Mouse (Mus musculus) liver, embryonic 16.5 days (tissue): Measurements from ENCODE around the gene Foxa1. TPM values are rescaled to one million over a fixed set of nuclear protein-coding genes. Genes with fewer than 3 reads are reported as not detected.
A peak's percentile ranks its signal among the peaks of the same experiment; 100 is the strongest.

Experiments
- ATAC-seq: fragments of 200-750 bp; cut with Nextera tagmentation; 2 replicates; pipeline ENCODE4 v1.8.0; 2017; ENCODE audit warnings: low read depth, mild to moderate bottlenecking, moderate number of reproducible peaks, moderate library complexity
- H3K27ac ChIP-seq: fragments of 300-500 bp; sonication (generic); 2 replicates; pipeline ENCODE4 v1.5.1; 2014; ENCODE audit warnings: mild to moderate bottlenecking, low read length
- H3K27me3 ChIP-seq: fragments of 300-500 bp; sonication (generic); 2 replicates; pipeline ENCODE4 v1.6.1; 2014; ENCODE audit warnings: low read depth, low read length, mixed read lengths; ENCODE audit not compliant: control insufficient read depth, insufficient read depth
- H3K36me3 ChIP-seq: fragments of 300-500 bp; sonication (generic); 2 replicates; pipeline ENCODE4 v1.6.1; 2014; ENCODE audit warnings: mild to moderate bottlenecking; ENCODE audit not compliant: control insufficient read depth, insufficient read depth
- H3K4me1 ChIP-seq: fragments of 300-500 bp; sonication (generic); 2 replicates; pipeline ENCODE4 v1.6.1; 2014; ENCODE audit warnings: low read depth, low read length, mixed read lengths; ENCODE audit not compliant: control insufficient read depth
- H3K4me2 ChIP-seq: fragments of 300-500 bp; sonication (generic); 2 replicates; pipeline ENCODE4 v1.6.1; 2014; ENCODE audit warnings: low read depth, low read length, mixed read lengths
- H3K4me3 ChIP-seq: fragments of 300-500 bp; sonication (generic); 2 replicates; pipeline ENCODE4 v1.5.1; 2014; ENCODE audit warnings: low read depth, mild to moderate bottlenecking, low read length
- H3K9ac ChIP-seq: fragments of 300-500 bp; sonication (generic); 2 replicates; pipeline ENCODE4 v1.6.1; 2014; ENCODE audit warnings: low read depth, low read length
- H3K9me3 ChIP-seq: fragments of 300-500 bp; sonication (generic); replicated peaks from 2 replicates; pipeline ENCODE4 v1.6.1; 2016; ENCODE audit warnings: low read length; ENCODE audit not compliant: control insufficient read depth
- WGBS: fragments of 180-500 bp; shearing (Covaris S2); extraction: QIAGEN DNeasy Blood & Tissue Kit; methylation state at CpG from one replicate; pipeline ENCODE4 v1.1.7; 2014; ENCODE audit not compliant: insufficient replicate concordance; 5-methylcytosine and 5-hydroxymethylcytosine counted together
- polyA plus RNA-seq: library from polyadenylated mRNA; unstranded; fragments of >200 nt; fragmentation: Nextera tagmentation; extraction: Ambion mirVana; gene quantifications from 2 replicates; pipeline ENCODE4 v1.2.1, GENCODE M21; 2015

The Foxa1 gene
- polyA plus RNA-seq, 1 experiment from 2014 or later = 0.72 TPM

DNA sequence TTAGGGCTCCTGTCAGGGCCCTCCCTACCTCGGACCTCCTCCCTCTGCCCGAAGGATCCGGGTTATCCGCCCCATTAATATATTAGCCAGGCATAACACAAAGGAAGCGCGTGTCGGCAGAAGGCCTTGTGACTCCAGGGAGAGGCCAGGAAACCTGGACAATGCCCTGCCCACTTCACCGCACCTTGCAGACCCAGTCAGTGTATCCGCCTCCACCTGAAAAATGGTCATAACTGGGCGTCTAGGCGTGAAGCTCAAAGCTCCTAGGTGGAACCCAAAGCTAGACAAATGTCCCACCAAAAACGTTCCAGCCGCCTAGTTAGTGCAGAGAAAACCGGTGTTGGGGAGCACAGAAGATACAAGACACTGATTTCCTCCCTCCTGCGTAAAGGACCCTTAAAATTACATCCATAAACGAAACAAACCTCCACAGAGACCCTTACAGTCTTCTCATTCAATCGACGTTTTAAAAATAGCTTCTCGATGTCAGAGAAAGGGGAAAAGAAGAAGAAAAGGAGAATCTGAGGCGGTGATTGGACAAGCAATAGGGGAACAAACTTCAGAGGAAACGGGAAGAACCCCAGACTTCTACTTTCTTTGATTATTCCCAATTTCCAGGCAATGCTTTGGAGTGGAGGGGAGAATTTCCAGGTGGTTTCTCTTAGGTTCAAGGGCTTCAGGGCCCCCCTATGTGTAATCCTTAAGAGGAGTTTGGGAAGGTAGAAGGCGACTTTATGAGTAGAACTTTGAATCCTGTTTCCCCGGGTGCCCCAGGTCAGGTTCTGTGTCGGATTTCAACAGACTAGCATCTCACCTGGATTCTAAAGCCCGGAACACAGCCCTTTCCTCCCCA is 10.4 kb downstream of the Foxa1 start:
- Histone ChIP-seq H3K4me3 (no peak overlapping the region), H3K36me3 (no peaks in the 10 kb centered on the region), H3K27me3 (peaks cover 72% of the 10 kb centered on the region), H3K9ac (no peak overlapping the region), H3K4me1 (no peaks in the 10 kb centered on the region), H3K9me3 (no peaks in the 10 kb centered on the region), H3K27ac (0 out of 2 replicates have a peak overlapping the region, but pooled peaks have one; percentile 10), H3K4me2 (peak overlapping the region; percentile 12)
- WGBS = 6% methylated on average over 25 of the region's 25 CpGs
- no peak for ATAC-seq

DNA sequence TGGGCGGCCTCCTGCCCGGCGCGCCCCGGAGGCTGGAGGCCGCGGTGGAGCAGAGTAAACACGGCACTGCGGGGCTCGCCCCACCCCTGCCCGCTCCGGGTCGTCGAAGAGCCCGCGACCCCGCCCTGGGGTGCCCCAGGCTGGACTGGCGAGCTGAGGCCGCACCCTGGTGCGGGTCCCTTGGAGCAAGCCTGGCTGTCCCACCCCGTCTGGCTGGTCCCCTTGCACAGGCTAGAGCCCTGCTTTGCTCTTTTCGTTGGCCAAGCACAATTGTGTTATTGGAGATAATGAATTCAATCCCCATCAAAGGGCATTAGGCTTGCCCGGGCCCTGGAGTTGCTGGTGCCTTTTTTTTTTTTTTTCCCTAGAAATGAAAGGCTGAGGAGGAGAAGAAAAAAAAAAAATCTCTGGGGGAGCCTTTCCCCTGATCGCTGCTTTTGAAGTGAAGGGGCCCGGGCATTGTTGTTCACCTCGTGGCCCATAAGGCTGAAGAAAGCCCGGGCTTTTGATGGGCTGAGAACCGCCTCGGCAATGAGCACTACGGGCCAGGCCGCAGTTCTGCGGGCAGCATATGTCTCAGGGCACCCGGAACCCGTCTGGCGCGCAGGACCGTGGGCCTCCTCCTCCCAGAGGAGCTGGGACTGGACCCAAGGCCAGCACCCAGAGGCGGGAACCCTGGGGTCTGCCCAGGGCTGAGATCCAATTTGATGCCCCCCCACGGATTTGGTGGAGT is 11.7 kb downstream of the Foxa1 start:
- Histone ChIP-seq H3K9ac (no peak overlapping the region; the same call in 1 of the 2 replicates), H3K27me3 (peaks cover 66% of the 10 kb centered on the region), H3K27ac (no peak overlapping the region; the same call in 1 of the 2 replicates), H3K36me3 (no peaks in the 10 kb centered on the region), H3K4me1 (no peaks in the 10 kb centered on the region), H3K4me3 (0 out of 2 replicates have a peak overlapping the region, but pooled peaks have one; percentile 15), H3K4me2 (peak overlapping the region; percentile 39), H3K9me3 (no peaks in the 10 kb centered on the region)
- 2% methylated on average over 39 of the region's 39 CpGs for WGBS
- ATAC-seq = peak; percentile 69

DNA sequence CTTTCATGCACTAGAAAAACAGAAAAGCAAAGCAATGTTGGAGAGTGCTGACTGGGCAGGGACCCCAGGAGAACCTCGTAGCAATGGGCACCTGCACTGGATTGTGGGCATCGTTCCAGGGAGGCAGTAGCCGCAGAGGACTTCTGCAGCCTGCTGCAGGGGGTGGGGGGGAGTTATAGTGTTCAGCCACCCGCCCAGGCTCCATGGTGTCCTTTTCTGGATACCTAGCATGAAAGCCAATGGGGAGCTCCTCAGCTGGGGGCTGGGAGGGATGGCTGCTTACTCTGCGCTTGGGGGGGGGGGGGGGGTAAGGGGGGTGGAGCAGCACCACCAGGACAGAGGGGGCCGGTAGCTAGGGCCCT is 12.2 kb downstream of the Foxa1 start:
- peak overlapping the region; percentile 39 for H3K4me2 ChIP-seq
- no peak overlapping the region; the same call in 1 of the 2 replicates for H3K9ac ChIP-seq
- 3% methylated on average over 4 of the region's 6 CpGs for WGBS
- peaks cover 61% of the 10 kb centered on the region for H3K27me3 ChIP-seq
- H3K27ac ChIP-seq = no peak overlapping the region; the same call in 1 of the 2 replicates
- H3K9me3 ChIP-seq = no peaks in the 10 kb centered on the region
- H3K4me1 ChIP-seq = no peaks in the 10 kb centered on the region
- no peak for ATAC-seq
- no peaks in the 10 kb centered on the region for H3K36me3 ChIP-seq
- H3K4me3 ChIP-seq = no peak overlapping the region

DNA sequence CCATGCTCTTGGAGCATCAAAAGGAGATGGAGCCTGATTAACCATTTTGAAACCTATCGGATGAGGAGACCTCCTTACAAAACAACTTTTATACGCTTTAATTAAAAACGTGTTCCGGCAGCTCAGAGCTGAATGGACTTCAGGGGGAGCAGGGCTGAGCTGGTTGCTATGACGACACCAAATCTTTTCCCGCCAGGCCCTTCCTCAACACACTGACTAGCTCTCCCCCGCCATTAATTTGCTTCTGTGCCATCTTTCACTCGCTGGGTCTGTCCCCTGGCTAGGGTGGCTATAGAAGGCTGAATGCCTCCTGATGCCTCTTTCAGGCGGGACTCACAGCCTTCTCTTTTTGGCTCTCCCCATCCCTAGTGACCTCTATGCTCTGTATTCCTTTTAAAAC is 16.2 kb downstream of the Foxa1 start:
- Histone ChIP-seq H3K36me3 (no peaks in the 10 kb centered on the region), H3K4me1 (no peaks in the 10 kb centered on the region), H3K9me3 (no peaks in the 10 kb centered on the region), H3K4me3 (no peak overlapping the region), H3K27me3 (peaks cover 26% of the 10 kb centered on the region), H3K27ac (no peak overlapping the region), H3K4me2 (no peak overlapping the region), H3K9ac (no peak overlapping the region)
- WGBS = 31% methylated on average over 9 of the region's 9 CpGs
- no peak for ATAC-seq

DNA sequence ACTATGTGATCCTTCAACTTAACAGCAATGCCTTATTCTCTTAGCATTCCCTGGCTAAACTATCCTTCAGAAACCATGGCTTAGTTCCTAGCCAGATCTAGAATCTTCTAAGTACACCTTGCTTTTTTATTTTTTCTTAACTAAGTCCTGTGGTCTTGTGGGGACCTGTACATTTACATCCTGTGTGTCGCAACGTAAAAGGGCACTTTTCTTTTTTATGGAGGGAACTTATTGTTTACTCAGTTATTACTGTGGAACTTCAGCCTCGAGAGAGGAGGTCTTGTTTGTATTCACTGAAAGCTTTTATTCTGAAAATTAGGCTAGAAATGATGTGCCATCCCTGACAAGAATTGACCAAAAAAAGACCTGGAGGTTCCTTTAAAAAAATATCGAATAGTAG is 18.4 kb downstream of the Foxa1 start:
- no peaks in the 10 kb centered on the region for H3K4me1 ChIP-seq
- no peaks in the 10 kb centered on the region for H3K9me3 ChIP-seq
- WGBS = 36% methylated on average over 4 of the region's 4 CpGs
- no peak overlapping the region for H3K27ac ChIP-seq
- no peak overlapping the region for H3K9ac ChIP-seq
- H3K4me3 ChIP-seq = no peak overlapping the region
- no peaks in the 10 kb centered on the region for H3K36me3 ChIP-seq
- no peak for ATAC-seq
- H3K4me2 ChIP-seq = no peak overlapping the region
- peaks cover 5% of the 10 kb centered on the region; the same call in 1 of the 2 replicates for H3K27me3 ChIP-seq

DNA sequence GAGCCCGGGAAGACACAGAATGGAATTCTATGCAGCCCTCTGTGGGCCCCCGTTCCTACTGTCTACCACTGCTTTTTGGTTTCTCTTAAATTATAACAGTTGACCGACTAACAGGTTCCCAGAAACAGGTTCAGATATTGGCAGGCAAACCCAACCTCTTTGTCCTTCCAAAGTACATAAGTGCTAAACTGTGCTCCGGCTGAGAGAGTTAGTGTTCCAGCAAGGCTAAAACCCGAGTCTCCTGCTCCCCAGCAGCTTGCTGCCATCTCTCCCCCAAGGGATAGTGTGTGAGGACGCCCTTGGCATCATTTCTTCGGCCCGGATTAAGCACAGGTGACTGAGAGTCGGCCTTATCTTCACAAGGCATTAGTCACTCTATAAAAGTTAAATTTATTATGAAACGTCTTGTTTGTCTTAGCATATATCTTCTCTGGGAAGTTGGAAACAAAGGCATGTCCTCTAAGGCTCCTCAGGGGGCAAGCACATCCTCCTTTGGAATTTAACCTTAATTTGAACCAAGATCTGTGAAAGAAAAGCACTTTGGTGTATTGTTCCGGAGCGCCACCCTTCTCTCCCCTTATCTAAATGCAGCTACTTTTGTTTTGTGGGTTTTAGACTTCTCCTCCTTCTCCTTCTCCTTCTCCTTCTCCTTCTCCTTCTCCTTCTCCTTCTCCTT is 30.9 kb downstream of the Foxa1 start:
- Histone ChIP-seq H3K9me3 (no peaks in the 10 kb centered on the region), H3K4me1 (no peaks in the 10 kb centered on the region), H3K4me2 (no peak overlapping the region), H3K9ac (no peak overlapping the region), H3K4me3 (no peak overlapping the region), H3K36me3 (no peaks in the 10 kb centered on the region), H3K27ac (no peak overlapping the region), H3K27me3 (no peaks in the 10 kb centered on the region)
- no peak for ATAC-seq
- 41% methylated on average over 12 of the region's 12 CpGs for WGBS

DNA sequence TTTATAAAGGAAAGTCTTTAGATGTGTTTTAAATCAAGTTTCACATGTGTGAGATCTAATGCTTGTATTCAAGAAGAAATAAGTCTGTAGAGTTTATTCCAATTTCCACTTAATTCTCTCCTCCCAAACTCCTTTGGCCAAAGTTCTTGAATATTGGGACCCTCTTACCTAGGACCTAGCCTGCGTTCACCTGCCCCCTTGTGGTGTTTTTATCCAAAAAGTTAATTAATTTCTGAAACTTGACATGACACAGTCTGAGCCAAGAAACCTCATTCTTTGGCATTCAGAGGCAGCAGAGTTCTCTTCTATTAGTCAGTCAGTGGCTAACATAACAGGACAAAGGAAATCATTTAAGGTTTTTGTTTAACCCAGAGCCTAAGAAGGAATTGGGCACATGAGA is 32.2 kb downstream of the Foxa1 start:
- no peaks in the 10 kb centered on the region for H3K4me1 ChIP-seq
- no peak overlapping the region for H3K4me3 ChIP-seq
- no peak overlapping the region for H3K27ac ChIP-seq
- no peaks in the 10 kb centered on the region for H3K9me3 ChIP-seq
- no peak for ATAC-seq
- no peaks in the 10 kb centered on the region for H3K36me3 ChIP-seq
- H3K4me2 ChIP-seq = no peak overlapping the region
- no peaks in the 10 kb centered on the region for H3K27me3 ChIP-seq
- no peak overlapping the region for H3K9ac ChIP-seq
- WGBS = 41% methylated on average over 1 of the region's 1 CpGs

DNA sequence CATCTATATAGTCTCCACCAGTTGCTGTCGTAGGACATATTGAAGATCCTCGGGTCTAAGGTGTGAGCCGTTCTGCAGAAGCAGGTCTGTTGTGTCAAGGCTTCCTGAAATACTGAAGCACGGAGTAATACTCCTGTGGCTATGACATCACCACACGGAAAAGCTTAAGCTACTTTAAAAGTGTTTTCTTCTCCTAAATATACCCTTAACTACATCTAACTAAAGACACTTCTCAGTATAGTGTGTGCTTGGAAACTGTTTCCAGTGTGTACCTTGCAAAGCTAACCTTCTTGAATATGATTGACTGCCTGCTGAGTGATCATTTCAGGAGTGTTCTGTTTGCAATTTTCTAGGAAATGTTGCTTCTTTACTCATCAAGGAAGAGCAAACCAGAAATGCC is 35.2 kb downstream of the Foxa1 start:
- Histone ChIP-seq H3K27me3 (no peaks in the 10 kb centered on the region), H3K4me1 (no peaks in the 10 kb centered on the region), H3K4me3 (no peak overlapping the region), H3K36me3 (no peaks in the 10 kb centered on the region), H3K9ac (no peak overlapping the region), H3K4me2 (no peak overlapping the region), H3K27ac (no peak overlapping the region), H3K9me3 (no peaks in the 10 kb centered on the region)
- ATAC-seq = no peak
- 63% methylated on average over 5 of the region's 5 CpGs for WGBS
